Mouse (Mus musculus) forebrain, embryonic 12.5 days (tissue): ENCODE results near the gene Skor1. TPM values are rescaled to one million over a fixed set of nuclear protein-coding genes. Genes with fewer than 3 reads are reported as not detected.

ENCODE experiments used
- ATAC-seq: fragments of 200-750 bp; cut with Nextera tagmentation; 2 replicates; pipeline ENCODE4 v1.8.0; 2017; ENCODE audit warnings: moderate TSS enrichment; ENCODE audit not compliant: low FRiP score
- H3K27ac ChIP-seq: fragments of 300-500 bp; sonication (generic); 2 replicates; pipeline ENCODE4 v1.5.1; 2016; ENCODE audit warnings: mild to moderate bottlenecking
- H3K27me3 ChIP-seq: fragments of 300-500 bp; sonication (generic); 2 replicates; pipeline ENCODE4 v1.6.1; 2016; ENCODE audit warnings: mild to moderate bottlenecking
- H3K36me3 ChIP-seq: fragments of 300-500 bp; sonication (generic); replicated peaks from 2 replicates; pipeline ENCODE4 v1.6.1; 2016; ENCODE audit warnings: mild to moderate bottlenecking
- H3K4me1 ChIP-seq: fragments of 300-500 bp; sonication (generic); 2 replicates; pipeline ENCODE4 v1.6.1; 2016
- H3K4me2 ChIP-seq: fragments of 300-500 bp; sonication (generic); 2 replicates; pipeline ENCODE4 v1.6.1; 2016; ENCODE audit warnings: mild to moderate bottlenecking, moderate library complexity
- H3K4me3 ChIP-seq: fragments of 300-500 bp; sonication (generic); replicated peaks from 2 replicates; pipeline ENCODE4 v1.5.1; 2016; ENCODE audit warnings: mild to moderate bottlenecking
- H3K9ac ChIP-seq: fragments of 300-500 bp; sonication (generic); 2 replicates; pipeline ENCODE4 v1.6.1; 2016; ENCODE audit warnings: mild to moderate bottlenecking
- H3K9me3 ChIP-seq: fragments of 300-500 bp; sonication (generic); 2 replicates; pipeline ENCODE4 v1.6.1; 2016
- WGBS: fragments of 180-500 bp; shearing (Covaris S2); methylation state at CpG from one replicate; pipeline ENCODE4 v1.1.7; 2016; 5-methylcytosine and 5-hydroxymethylcytosine counted together
- polyA plus RNA-seq: library from polyadenylated mRNA; unstranded; fragments of >200 nt; fragmentation: Nextera tagmentation; extraction: Ambion mirVana; gene quantifications from 2 replicates; pipeline ENCODE4 v1.2.1, GENCODE M21; 2016

Gene Skor1
- polyA plus RNA-seq, 1 experiment from 2014 or later: 0.61 TPM

GRCm38 (mm10) chr9:63178296-63178695 is 29.5 kb upstream of the Skor1 start:
- Histone ChIP-seq H3K4me3 (no peak overlapping the region), H3K4me1 (peaks cover 32% of the 10 kb centered on the region), H3K9me3 (no peaks in the 10 kb centered on the region), H3K4me2 (no peak overlapping the region), H3K9ac (no peak overlapping the region), H3K27me3 (peaks cover 69% of the 10 kb centered on the region), H3K36me3 (no peaks in the 10 kb centered on the region), H3K27ac (no peak overlapping the region)
- WGBS: 88% methylated on average over 8 of the region's 8 CpGs
- no peak for ATAC-seq

GRCm38 (mm10) chr9:63174001-63174721 is 25.4 kb upstream of the Skor1 start:
- no peak for ATAC-seq
- H3K27me3 ChIP-seq: peaks cover 52% of the 10 kb centered on the region
- H3K4me2 ChIP-seq: no peak overlapping the region
- H3K4me3 ChIP-seq: no peak overlapping the region
- 83% methylated on average over 8 of the region's 8 CpGs for WGBS
- H3K9ac ChIP-seq: no peak overlapping the region
- H3K27ac ChIP-seq: no peak overlapping the region
- H3K9me3 ChIP-seq: no peaks in the 10 kb centered on the region
- peaks cover 2% of the 10 kb centered on the region; the same call in 1 of the 2 replicates for H3K36me3 ChIP-seq
- peaks cover 6% of the 10 kb centered on the region for H3K4me1 ChIP-seq

- Histone ChIP-seq H3K27me3 (peaks cover 41% of the 10 kb centered on the region), H3K4me2 (no peak overlapping the region), H3K4me1 (peaks cover 4% of the 10 kb centered on the region), H3K4me3 (no peak overlapping the region), H3K9me3 (no peaks in the 10 kb centered on the region), H3K9ac (no peak overlapping the region), H3K27ac (no peak overlapping the region), H3K36me3 (peaks cover 3% of the 10 kb centered on the region; the same call in 1 of the 2 replicates)
- 38% methylated on average over 2 of the region's 2 CpGs for WGBS
- ATAC-seq: no peak
These were observed 23.2 kb upstream of the Skor1 start for GRCm38 (mm10) chr9:63171951-63172350.

GRCm38 (mm10) chr9:63169127-63169526 is 20.4 kb upstream of the Skor1 start:
- no peak overlapping the region for H3K4me2 ChIP-seq
- H3K9me3 ChIP-seq: no peaks in the 10 kb centered on the region
- peaks cover 16% of the 10 kb centered on the region for H3K4me1 ChIP-seq
- H3K27me3 ChIP-seq: peaks cover 36% of the 10 kb centered on the region
- no peak for ATAC-seq
- 94% methylated on average over 1 of the region's 1 CpGs for WGBS
- no peak overlapping the region for H3K9ac ChIP-seq
- H3K27ac ChIP-seq: no peak overlapping the region
- peaks cover 3% of the 10 kb centered on the region; the same call in 1 of the 2 replicates for H3K36me3 ChIP-seq
- H3K4me3 ChIP-seq: no peak overlapping the region

GRCm38 (mm10) chr9:63165070-63165469 is 16.3 kb upstream of the Skor1 start:
- Histone ChIP-seq H3K27me3 (peaks cover 54% of the 10 kb centered on the region), H3K9ac (no peak overlapping the region), H3K9me3 (no peaks in the 10 kb centered on the region), H3K4me1 (peaks cover 16% of the 10 kb centered on the region), H3K27ac (no peak overlapping the region), H3K36me3 (peaks cover 6% of the 10 kb centered on the region; the same call in 1 of the 2 replicates), H3K4me2 (no peak overlapping the region), H3K4me3 (no peak overlapping the region)
- WGBS: 26% methylated on average over 9 of the region's 9 CpGs
- no peak for ATAC-seq

- 71% methylated on average over 8 of the region's 8 CpGs for WGBS
These were observed 15.0 kb upstream of the Skor1 start for GRCm38 (mm10) chr9:63163756-63164155.

GRCm38 (mm10) chr9:63151949-63152348 is 3.2 kb upstream of the Skor1 start:
- WGBS: 12% methylated on average over 14 of the region's 14 CpGs
- 0 out of 2 replicates have a peak, but pooled peaks have one; percentile 39 for ATAC-seq
- H3K4me3 ChIP-seq: no peak overlapping the region
- no peak overlapping the region for H3K27ac ChIP-seq
- H3K36me3 ChIP-seq: no peaks in the 10 kb centered on the region
- peaks cover 6% of the 10 kb centered on the region for H3K9me3 ChIP-seq
- H3K4me2 ChIP-seq: no peak overlapping the region
- peaks cover 98% of the 10 kb centered on the region for H3K27me3 ChIP-seq
- H3K4me1 ChIP-seq: peaks cover 35% of the 10 kb centered on the region
- no peak overlapping the region for H3K9ac ChIP-seq

More at GRCm38 (mm10) chr9:63163756-63164155, 15.0 kb upstream of the Skor1 start:
- H3K27me3 ChIP-seq: peaks cover 63% of the 10 kb centered on the region
- H3K4me2 ChIP-seq: no peak overlapping the region
- no peaks in the 10 kb centered on the region for H3K9me3 ChIP-seq
- no peak for ATAC-seq
- no peak overlapping the region for H3K9ac ChIP-seq
- peaks cover 16% of the 10 kb centered on the region for H3K4me1 ChIP-seq
- H3K4me3 ChIP-seq: no peak overlapping the region
- peaks cover 3% of the 10 kb centered on the region; the same call in 1 of the 2 replicates for H3K36me3 ChIP-seq
- H3K27ac ChIP-seq: no peak overlapping the region

GRCm38 (mm10) chr9:63151072-63151870 is 2.5 kb upstream of the Skor1 start:
- Histone ChIP-seq H3K4me2 (no peak overlapping the region), H3K9me3 (peaks cover 6% of the 10 kb centered on the region), H3K27ac (no peak overlapping the region), H3K9ac (no peak overlapping the region), H3K27me3 (peaks cover 98% of the 10 kb centered on the region), H3K36me3 (no peaks in the 10 kb centered on the region), H3K4me3 (no peak overlapping the region), H3K4me1 (peaks cover 41% of the 10 kb centered on the region)
- ATAC-seq: no peak
- WGBS: 1% methylated on average over 20 of the region's 20 CpGs

GRCm38 (mm10) chr9:63150086-63150800 is 1.5 kb upstream of the Skor1 start:
- Histone ChIP-seq H3K4me1 (peaks cover 50% of the 10 kb centered on the region), H3K9ac (no peak overlapping the region)

GRCm38 (mm10) chr9:63149372-63149766 is 608 bp upstream of the Skor1 start:
- WGBS: under 1% methylated on average over 20 of the region's 20 CpGs
- H3K9ac ChIP-seq: no peak overlapping the region
- H3K4me3 ChIP-seq: peak overlapping the region; percentile 47
- H3K4me1 ChIP-seq: peaks cover 58% of the 10 kb centered on the region
- ATAC-seq: no peak
- H3K36me3 ChIP-seq: no peaks in the 10 kb centered on the region
- H3K4me2 ChIP-seq: peak overlapping the region; percentile 77
- peaks cover 6% of the 10 kb centered on the region for H3K9me3 ChIP-seq
- no peak overlapping the region for H3K27ac ChIP-seq
- H3K27me3 ChIP-seq: peaks cover 99% of the 10 kb centered on the region

More at GRCm38 (mm10) chr9:63150086-63150800, 1.5 kb upstream of the Skor1 start:
- no peak overlapping the region for H3K4me3 ChIP-seq
- 2% methylated on average over 27 of the region's 27 CpGs for WGBS
- H3K27ac ChIP-seq: no peak overlapping the region
- peaks cover 98% of the 10 kb centered on the region for H3K27me3 ChIP-seq
- peaks cover 6% of the 10 kb centered on the region for H3K9me3 ChIP-seq
- no peaks in the 10 kb centered on the region for H3K36me3 ChIP-seq
- no peak for ATAC-seq
- H3K4me2 ChIP-seq: no peak overlapping the region

GRCm38 (mm10) chr9:63147786-63148409 is 863 bp downstream of the Skor1 start:
- H3K9ac ChIP-seq: no peak overlapping the region
- H3K4me3 ChIP-seq: peak overlapping the region; percentile 47
- no peaks in the 10 kb centered on the region for H3K36me3 ChIP-seq
- peak overlapping the region; percentile 77; the same call in 1 of the 2 replicates for H3K4me2 ChIP-seq
- H3K9me3 ChIP-seq: no peaks in the 10 kb centered on the region; the same call in 1 of the 2 replicates
- WGBS: 2% methylated on average over 14 of the region's 14 CpGs
- H3K27me3 ChIP-seq: peaks cover 100% of the 10 kb centered on the region
- H3K27ac ChIP-seq: no peak overlapping the region
- H3K4me1 ChIP-seq: peaks cover 71% of the 10 kb centered on the region
- ATAC-seq: no peak
